In genomic region chr7:63908496-63909285, GRCm38 (mm10) we compare ENCODE assay signal across 10 mouse cellular contexts. TPM values are rescaled to one million over a fixed set of nuclear protein-coding genes. Genes with fewer than 3 reads are reported as not detected.
DNase-seq lines count a peak whose midpoint lies in the region; ATAC-seq and TF ChIP-seq lines count a peak whose summit lies in the region.
"Had no signal": no experiment of that assay in that cellular context is flagged by ENCODE, and none has a peak within 500 bp of the region (broad histone marks: within the 10 kb centered on the region; RNA-seq: fewer than 3 reads in every experiment).

No protein-coding gene starts in this region.

- no peaks in the 10 kb centered on the region for H3K27me3 ChIP-seq in kidney, embryonic 14.5 days (ENCODE audit: control insufficient read depth, insufficient read depth, low read length)
- H3K27me3 ChIP-seq in hindbrain, embryonic 12.5 days, result no peaks in the 10 kb centered on the region
- H3K27me3 ChIP-seq in myocyte (ENCODE audit: control insufficient read depth, insufficient read depth, insufficient read length), result no peaks in the 10 kb centered on the region

- H3K4me1 ChIP-seq in kidney, embryonic 14.5 days (ENCODE audit: control insufficient read depth, insufficient read depth, low read length), result peaks cover 35% of the 10 kb centered on the region
- peaks cover 27% of the 10 kb centered on the region for H3K4me1 ChIP-seq in bone marrow, adult 2 months (ENCODE audit: control insufficient read depth, insufficient read depth, low read length)
- peaks cover 54% of the 10 kb centered on the region for H3K4me1 ChIP-seq in hindbrain, embryonic 12.5 days

- no peak overlapping the region; the same call in 1 of the 2 replicates for H3K4me2 ChIP-seq in kidney, embryonic 14.5 days (replicated peaks; ENCODE audit: low read depth, low read length)
- peak overlapping the region; percentile 15; the same call in 1 of the 2 replicates for H3K4me2 ChIP-seq in hindbrain, embryonic 12.5 days (replicated peaks)
- peak overlapping the region; percentile 33 for H3K4me2 ChIP-seq in myocyte (ENCODE audit: low read depth)

- TF ChIP-seq CTCF in bone marrow, adult 2 months (IDR thresholded peaks at IDR 0.05; ENCODE audit: control insufficient read depth, insufficient read depth, low read length), result no peak

- no peak overlapping the region for H3ac ChIP-seq in myocyte (ENCODE audit: control insufficient read depth, insufficient read length)

- TF ChIP-seq POLR2A in bone marrow, adult 2 months (IDR thresholded peaks at IDR 0.05; ENCODE audit: borderline replicate concordance, control insufficient read depth, low read depth, low read length), result no peak
- no peak for TF ChIP-seq POLR2A in myocyte (IDR thresholded peaks at IDR 0.05; ENCODE audit: insufficient read length, low read depth)

- WGBS in kidney, embryonic 14.5 days, result 27% methylated on average over 8 of the region's 11 CpGs
- 32% methylated on average over 10 of the region's 11 CpGs for WGBS in bone marrow, adult 2 months
- WGBS in hindbrain, embryonic 12.5 days, result 47% methylated on average over 8 of the region's 11 CpGs

- H3K79me2 ChIP-seq in myocyte (ENCODE audit: control insufficient read depth, insufficient read depth), result peaks cover 93% of the 10 kb centered on the region

- H3K27ac ChIP-seq in kidney, embryonic 14.5 days (ENCODE audit: low read depth, low read length), result peak overlapping the region; percentile 63; the same call in 1 of the 2 replicates
- peak overlapping the region; percentile 32; the same call in 1 of the 2 replicates for H3K27ac ChIP-seq in bone marrow, adult 2 months (ENCODE audit: control insufficient read depth, insufficient read depth, low read depth, low read length, poor library complexity)
- H3K27ac ChIP-seq in hindbrain, embryonic 12.5 days, result no peak overlapping the region

- no peak for DNase-seq in kidney, postnatal 14 days
- DNase-seq in MN1 (ENCODE audit: low spot score), result no peak
- DNase-seq in frontal cortex, postnatal 14 days (ENCODE audit: low spot score in 2 of 2), result no peak
- no peak for DNase-seq in left cerebral cortex, adult 11 months (ENCODE audit: low spot score)

- no peak overlapping the region for H3K9ac ChIP-seq in kidney, embryonic 14.5 days (ENCODE audit: low read depth, low read length)
- no peak overlapping the region for H3K9ac ChIP-seq in hindbrain, embryonic 12.5 days

- no peaks in the 10 kb centered on the region for H3K9me3 ChIP-seq in kidney, embryonic 14.5 days (ENCODE audit: control insufficient read depth, low read length)
- H3K9me3 ChIP-seq in hindbrain, embryonic 12.5 days (replicated peaks), result no peaks in the 10 kb centered on the region

- no peaks in the 10 kb centered on the region for H3K36me3 ChIP-seq in kidney, embryonic 14.5 days (ENCODE audit: control insufficient read depth, insufficient read depth, low read length)
- H3K36me3 ChIP-seq in hindbrain, embryonic 12.5 days, result no peaks in the 10 kb centered on the region
- no peaks in the 10 kb centered on the region for H3K36me3 ChIP-seq in myocyte (ENCODE audit: control insufficient read depth, insufficient read depth)

- H3K4me3 ChIP-seq in kidney, embryonic 14.5 days (ENCODE audit: low read length), result no peak overlapping the region
- H3K4me3 ChIP-seq in bone marrow, adult 2 months (replicated peaks; ENCODE audit: control insufficient read depth, low read depth, low read length), result no peak overlapping the region
- no peak overlapping the region for H3K4me3 ChIP-seq in hindbrain, embryonic 12.5 days
- no peak overlapping the region for H3K4me3 ChIP-seq in myocyte

- ATAC-seq in kidney, embryonic 14.5 days (ENCODE audit: low FRiP score, low TSS enrichment), result no peak
- ATAC-seq in hindbrain, embryonic 12.5 days (ENCODE audit: low FRiP score), result no peak

TF ChIP-seq in myocyte, 11 proteins besides CTCF, POLR2A, EP300 and RAD21:
- TF ChIP-seq MAX (IDR thresholded peaks at IDR 0.05; ENCODE audit: low read depth) (no peak), SRF (IDR thresholded peaks at IDR 0.05; ENCODE audit: control insufficient read depth, insufficient read length, low read depth) (no peak), CEBPB (IDR thresholded peaks at IDR 0.05; ENCODE audit: insufficient read depth, poor library complexity, severe bottlenecking) (no peak), TCF3 (IDR thresholded peaks at IDR 0.05; ENCODE audit: insufficient read length, low read depth) (no peak), MYOD1 (IDR thresholded peaks at IDR 0.05; ENCODE audit: control insufficient read depth in 1 of 3, insufficient read length in 2 of 3, low read depth in 2 of 3) (no peak), MYOG (IDR thresholded peaks at IDR 0.05; ENCODE audit: control insufficient read depth in 1 of 3, insufficient read depth in 1 of 3, insufficient read length in 2 of 3, low read depth in 2 of 3) (no peak), POLR2AphosphoS2 (IDR thresholded peaks at IDR 0.05; ENCODE audit: insufficient read length, low read depth) (no peak), USF1 (IDR thresholded peaks at IDR 0.05; ENCODE audit: low read depth) (no peak), E2F4 (IDR thresholded peaks at IDR 0.05; ENCODE audit: insufficient read depth) (no peak), TCF12 (IDR thresholded peaks at IDR 0.05; ENCODE audit: insufficient read depth, poor library complexity, severe bottlenecking) (no peak), REST (IDR thresholded peaks at IDR 0.05; ENCODE audit: insufficient read depth, insufficient read length) (no peak)
TF ChIP-seq in myocyte: peak in this region for 0.

RNA-seq across cellular contexts. Expression of gene E030018B13Rik, which starts 8.0 kb away (rescaled TPM):
- 0.35 TPM in 1 of 2 replicates, not detected in the other for polyA plus RNA-seq in kidney, embryonic 14.5 days (2014; fragmentation: Nextera tagmentation; extraction: Ambion mirVana)
- polyA plus RNA-seq in bone marrow, adult 2 months (2011; ENCODE audit: insufficient read depth, insufficient read length, low replicate concordance, missing spikeins), result not detected in 2 replicates
- 0.21 TPM in 1 of 2 replicates, not detected in the other for polyA plus RNA-seq in hindbrain, embryonic 12.5 days (2016; fragmentation: Nextera tagmentation; extraction: Ambion mirVana)
- polyA plus RNA-seq in myocyte (2012; fragmentation: generic; extraction: Trizol), result 0.17 TPM
- polyA plus RNA-seq: brain, embryonic 14.5 days; testis, adult 2 months had no signal

RNA-seq across cellular contexts. Expression of gene Klf13, which starts 30.0 kb away (rescaled TPM):
- 23.0 and 23.2 TPM in 2 replicates for polyA plus RNA-seq in kidney, embryonic 14.5 days (2014; fragmentation: Nextera tagmentation; extraction: Ambion mirVana)
- 38.0 and 58.7 TPM in 2 replicates for polyA plus RNA-seq in bone marrow, adult 2 months (2011; ENCODE audit: insufficient read depth, insufficient read length, low replicate concordance, missing spikeins)
- polyA plus RNA-seq in hindbrain, embryonic 12.5 days (2016; fragmentation: Nextera tagmentation; extraction: Ambion mirVana), result 28.1 and 30.1 TPM in 2 replicates
- polyA plus RNA-seq in myocyte (2012; fragmentation: generic; extraction: Trizol), result 30.4 TPM
